Mouse (Mus musculus) bone marrow, adult 2 months (tissue): Measurements from ENCODE around the gene Cdk14.

ENCODE experiments used
- CTCF ChIP-seq: fragments of 200-500 bp; IDR thresholded peaks from 2 replicates; pipeline ENCODE4 v1.5.1; 2011; ENCODE audit warnings: low read length, control low read depth; ENCODE audit not compliant: control insufficient read depth, insufficient read depth
- POLR2A ChIP-seq: fragments of 200-500 bp; IDR thresholded peaks from 2 replicates; pipeline ENCODE4 v1.6.1; 2011; ENCODE audit warnings: low read depth, mild to moderate bottlenecking, control low read depth, low read length, borderline replicate concordance; ENCODE audit not compliant: control insufficient read depth

GRCm38 (mm10) chr5:4816981-4817380 lies 603.1 kb downstream of the Cdk14 start:
- TF ChIP-seq CTCF (no peak), POLR2A (no peak)
